Mouse (Mus musculus): ENCODE results near the gene U2af2.

DNA sequence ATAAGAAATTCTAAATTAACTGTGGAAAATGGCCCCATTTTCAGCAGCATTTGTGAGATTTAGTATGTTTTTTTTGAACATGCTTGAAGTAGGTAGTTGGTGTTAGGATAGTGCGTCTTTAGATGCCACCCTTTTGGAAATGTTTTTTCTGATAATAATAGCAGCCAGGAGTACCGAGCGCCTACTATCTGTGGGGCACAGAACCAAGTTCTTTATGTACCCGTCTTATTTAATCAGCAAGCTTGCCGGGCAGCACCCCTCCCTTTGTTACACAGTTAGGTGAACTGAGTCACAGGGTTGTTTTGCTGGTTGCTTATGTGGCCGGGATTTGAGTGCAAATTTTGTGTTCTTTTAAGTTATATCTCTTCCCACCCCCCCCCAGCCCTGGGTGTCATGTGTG lies 19.3 kb downstream of the U2af2 start:
- no peak for TF ChIP-seq HCFC1 (IDR thresholded peaks at IDR 0.05; ENCODE audit: borderline replicate concordance, insufficient read depth, low read length)
- no peak for TF ChIP-seq MAFK (IDR thresholded peaks at IDR 0.05; ENCODE audit: insufficient read depth, low read depth, low read length)
- no peak for TF ChIP-seq ZNF384 (IDR thresholded peaks at IDR 0.05; ENCODE audit: low read depth, low read length)

Measured in ES-E14 (cell line).